Mouse (Mus musculus) kidney, postnatal 0 days (tissue): Measurements from ENCODE around the gene Calcoco1. TPM values are rescaled to one million over a fixed set of nuclear protein-coding genes. Genes with fewer than 3 reads are reported as not detected.

Experiments
- ATAC-seq: fragments of 200-750 bp; cut with Nextera tagmentation; replicated peaks from 2 replicates; pipeline ENCODE4 v1.8.0; 2017; ENCODE audit warnings: low read depth, moderate number of reproducible peaks, moderate TSS enrichment, moderate library complexity; ENCODE audit not compliant: low FRiP score
- DNase-seq: peaks from one replicate; pipeline ENCODE4 v3.0.0-alpha.2; 2016; ENCODE audit warnings: low spot score
- H3K27ac ChIP-seq: fragments of 300-500 bp; sonication (generic); 2 replicates; pipeline ENCODE4 v1.5.1; 2014; ENCODE audit warnings: mild to moderate bottlenecking
- H3K27me3 ChIP-seq: fragments of 300-500 bp; sonication (generic); 2 replicates; pipeline ENCODE4 v1.6.1; 2014; ENCODE audit warnings: low read length, mixed read lengths; ENCODE audit not compliant: insufficient read depth
- H3K36me3 ChIP-seq: fragments of 300-500 bp; sonication (generic); 2 replicates; pipeline ENCODE4 v1.6.1; 2014; ENCODE audit warnings: low read length, mixed read lengths; ENCODE audit not compliant: insufficient read depth
- H3K4me1 ChIP-seq: fragments of 300-500 bp; sonication (generic); replicated peaks from 2 replicates; pipeline ENCODE4 v1.6.1; 2014; ENCODE audit warnings: antibody characterized with exemption, low read length, mixed read lengths; ENCODE audit not compliant: insufficient read depth
- H3K4me2 ChIP-seq: fragments of 300-500 bp; sonication (generic); 2 replicates; pipeline ENCODE4 v1.6.1; 2014; ENCODE audit warnings: mild to moderate bottlenecking, low read length, moderate library complexity, mixed read lengths
- H3K4me3 ChIP-seq: fragments of 300-500 bp; sonication (generic); replicated peaks from 2 replicates; pipeline ENCODE4 v1.5.1; 2014; ENCODE audit warnings: low read depth, low read length
- H3K9ac ChIP-seq: fragments of 300-500 bp; sonication (generic); 2 replicates; pipeline ENCODE4 v1.6.1; 2014; ENCODE audit warnings: low read depth, low read length
- H3K9me3 ChIP-seq: fragments of 300-500 bp; sonication (generic); replicated peaks from 2 replicates; pipeline ENCODE4 v1.6.1; 2016; ENCODE audit warnings: low read length, inconsistent platforms, mixed read lengths
- CTCF ChIP-seq: IDR thresholded peaks from 2 replicates; pipeline ENCODE4 v1.5.1; 2016; ENCODE audit warnings: antibody characterized with exemption, low read depth, mild to moderate bottlenecking, moderate library complexity
- WGBS: fragments of 180-500 bp; shearing (Covaris S2); extraction: QIAGEN DNeasy Blood & Tissue Kit; methylation state at CpG from one replicate; pipeline ENCODE4 v1.1.7; 2014; 5-methylcytosine and 5-hydroxymethylcytosine counted together
- polyA plus RNA-seq: library from polyadenylated mRNA; unstranded; fragments of >200 nt; fragmentation: Nextera tagmentation; extraction: Ambion mirVana; gene quantifications from 2 replicates; pipeline ENCODE4 v1.2.1, GENCODE M21; 2015

Gene Calcoco1
- polyA plus RNA-seq, 1 experiment from 2014 or later, result 57.5 TPM

DNA sequence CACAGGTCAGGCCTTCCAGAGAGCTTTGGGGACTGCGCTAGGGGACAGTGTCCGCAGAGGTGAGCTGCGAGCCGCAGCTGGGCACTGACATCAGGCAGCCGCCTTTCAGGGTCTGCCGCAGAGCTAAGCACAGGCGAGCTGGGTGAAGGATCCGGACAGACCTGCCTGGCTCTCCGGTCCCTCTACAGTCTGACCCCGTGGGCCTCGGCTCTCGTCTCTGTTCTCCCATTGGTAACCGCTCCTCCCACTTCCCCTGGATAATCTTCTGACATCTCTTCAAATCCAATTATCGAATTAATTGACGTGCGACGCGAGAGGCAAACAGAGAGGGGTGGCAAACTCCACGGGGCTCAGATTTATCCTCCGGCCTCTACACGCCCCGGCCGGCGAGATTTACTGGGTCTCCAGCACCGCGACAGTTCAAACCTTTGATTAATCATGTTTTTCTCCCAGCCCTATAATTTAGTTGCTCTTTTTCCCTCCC lies 29.6 kb downstream of the Calcoco1 start:
- peaks cover 6% of the 10 kb centered on the region; the same call in 1 of the 2 replicates for H3K4me1 ChIP-seq
- H3K4me3 ChIP-seq, result peak overlapping the region; percentile 44
- peak; percentile 47 for DNase-seq

DNA sequence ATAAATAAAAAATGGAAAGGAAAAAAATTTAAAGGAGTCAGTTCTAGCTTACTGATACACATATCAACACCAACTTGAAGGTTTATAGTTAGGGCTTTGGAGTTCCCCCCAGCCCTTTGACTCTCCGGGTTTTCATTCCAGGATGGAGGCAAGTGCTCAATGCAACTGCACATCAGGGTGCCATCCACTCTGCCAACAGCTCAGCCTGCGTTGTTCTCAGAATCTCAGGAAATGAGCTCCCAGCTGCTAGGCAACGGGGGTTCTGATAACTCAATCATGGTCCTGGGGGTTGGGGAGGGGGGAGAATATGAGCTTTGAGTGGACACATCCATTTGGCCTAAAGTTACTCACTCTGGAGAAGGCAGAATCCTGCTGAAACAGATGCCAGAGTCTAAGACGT lies 36.2 kb downstream of the Calcoco1 start:
- no peak overlapping the region for H3K9ac ChIP-seq
- 28% methylated on average over 4 of the region's 4 CpGs for WGBS
- no peak overlapping the region for H3K27ac ChIP-seq
- no peaks in the 10 kb centered on the region for H3K4me1 ChIP-seq
- 0 out of 2 replicates have a peak, but pooled peaks cover 4% of the 10 kb centered on the region for H3K27me3 ChIP-seq
- H3K9me3 ChIP-seq, result no peaks in the 10 kb centered on the region
- no peaks in the 10 kb centered on the region for H3K36me3 ChIP-seq
- DNase-seq, result no peak
- no peak overlapping the region for H3K4me3 ChIP-seq
- no peak for ATAC-seq
- no peak for TF ChIP-seq CTCF
- H3K4me2 ChIP-seq, result no peak overlapping the region

More for the DNA sequence above, 29.6 kb downstream of the Calcoco1 start:
- no peak; the same call in 1 of the 2 replicates for ATAC-seq
- Histone ChIP-seq H3K27me3 (peaks cover 37% of the 10 kb centered on the region), H3K4me2 (peak overlapping the region; percentile 96), H3K9ac (no peak overlapping the region), H3K9me3 (no peaks in the 10 kb centered on the region), H3K27ac (no peak overlapping the region), H3K36me3 (no peaks in the 10 kb centered on the region)
- 3% methylated on average over 26 of the region's 26 CpGs for WGBS
- no peak for TF ChIP-seq CTCF

DNA sequence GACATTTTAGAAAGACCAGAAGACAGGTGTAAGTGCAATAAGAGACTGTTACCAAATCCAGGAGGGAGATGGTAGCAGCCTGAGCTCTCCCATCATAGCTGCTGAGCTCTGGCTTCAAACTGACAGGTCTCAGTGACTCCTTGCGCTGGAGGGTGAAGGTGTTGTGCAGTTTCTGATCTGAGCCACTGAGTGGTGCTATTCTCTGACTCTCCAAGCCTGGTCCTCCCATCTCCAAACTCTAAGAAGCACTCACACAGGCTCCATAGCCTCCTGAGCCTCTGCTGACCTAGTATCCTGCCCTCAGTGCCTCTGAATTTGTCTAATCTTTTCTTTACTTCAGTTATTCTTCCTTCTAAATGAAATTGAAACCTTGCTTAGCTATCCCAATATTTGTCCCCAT lies 38.3 kb downstream of the Calcoco1 start:
- no peak for ATAC-seq
- 25% methylated on average over 1 of the region's 1 CpGs for WGBS
- no peak overlapping the region for H3K4me3 ChIP-seq
- H3K9ac ChIP-seq, result no peak overlapping the region
- H3K27ac ChIP-seq, result no peak overlapping the region
- DNase-seq, result peak; percentile 57
- H3K36me3 ChIP-seq, result no peaks in the 10 kb centered on the region
- TF ChIP-seq CTCF, result peak; percentile 56
- H3K4me2 ChIP-seq, result no peak overlapping the region
- H3K27me3 ChIP-seq, result no peaks in the 10 kb centered on the region
- H3K9me3 ChIP-seq, result no peaks in the 10 kb centered on the region
- H3K4me1 ChIP-seq, result no peaks in the 10 kb centered on the region

DNA sequence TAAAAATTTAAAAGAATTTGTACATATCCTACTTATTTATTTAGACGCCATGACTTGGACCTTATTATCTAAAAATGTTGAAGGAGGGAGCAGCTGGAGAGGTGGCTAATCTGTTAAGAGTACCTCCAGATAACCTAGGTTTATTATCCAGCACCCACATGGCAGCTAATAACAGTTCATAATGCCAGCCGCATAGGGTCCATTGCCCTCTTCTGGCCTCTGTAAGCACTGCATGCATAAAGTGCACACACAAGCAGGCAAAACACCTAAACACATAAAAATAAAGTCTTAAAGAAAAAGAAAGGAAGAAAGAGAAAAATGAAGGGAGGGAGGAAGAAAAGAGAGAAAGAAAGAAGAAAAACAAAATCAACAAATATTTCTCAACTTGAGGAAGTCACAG lies 45.6 kb downstream of the Calcoco1 start:
- Histone ChIP-seq H3K9me3 (no peaks in the 10 kb centered on the region), H3K4me3 (no peak overlapping the region), H3K27me3 (no peaks in the 10 kb centered on the region), H3K4me1 (0 out of 2 replicates have a peak, but pooled peaks cover 10% of the 10 kb centered on the region), H3K36me3 (no peaks in the 10 kb centered on the region), H3K27ac (no peak overlapping the region), H3K9ac (no peak overlapping the region), H3K4me2 (no peak overlapping the region)
- TF ChIP-seq CTCF, result peak; percentile 56
- DNase-seq (no peak), ATAC-seq (no peak)
- WGBS, result 90% methylated on average over 2 of the region's 2 CpGs

DNA sequence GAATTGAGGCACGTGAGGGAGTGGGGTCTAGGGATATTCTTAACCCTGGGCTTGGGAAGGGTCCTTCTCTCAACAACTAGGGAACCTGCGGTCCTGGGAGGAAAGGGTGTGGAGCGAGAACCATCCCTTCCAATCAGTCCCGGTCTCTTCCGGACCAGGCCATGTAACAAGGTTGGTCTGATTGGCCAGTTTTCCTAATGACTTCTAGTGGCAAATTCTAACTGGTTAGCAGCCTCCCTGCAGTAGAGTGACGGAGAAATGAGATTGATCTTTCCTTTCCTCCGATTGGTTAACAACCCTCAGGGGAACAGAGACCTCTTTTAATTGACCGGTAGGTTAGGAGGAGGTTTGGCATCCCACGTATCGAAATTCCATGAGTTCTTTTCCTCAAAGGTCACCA lies 48.4 kb downstream of the Calcoco1 start:
- H3K27ac ChIP-seq, result peak overlapping the region; percentile 99; the same call in 1 of the 2 replicates
- no peaks in the 10 kb centered on the region for H3K9me3 ChIP-seq
- DNase-seq, result peak; percentile 95
- H3K4me1 ChIP-seq, result peaks cover 10% of the 10 kb centered on the region; the same call in 1 of the 2 replicates
- no peak for TF ChIP-seq CTCF
- peak overlapping the region; percentile 89 for H3K4me2 ChIP-seq
- no peaks in the 10 kb centered on the region for H3K27me3 ChIP-seq
- H3K4me3 ChIP-seq, result peak overlapping the region; percentile 62; the same call in 1 of the 2 replicates
- no peak overlapping the region for H3K9ac ChIP-seq
- 4% methylated on average over 10 of the region's 10 CpGs for WGBS
- H3K36me3 ChIP-seq, result no peaks in the 10 kb centered on the region
- ATAC-seq, result peak; percentile 53

DNA sequence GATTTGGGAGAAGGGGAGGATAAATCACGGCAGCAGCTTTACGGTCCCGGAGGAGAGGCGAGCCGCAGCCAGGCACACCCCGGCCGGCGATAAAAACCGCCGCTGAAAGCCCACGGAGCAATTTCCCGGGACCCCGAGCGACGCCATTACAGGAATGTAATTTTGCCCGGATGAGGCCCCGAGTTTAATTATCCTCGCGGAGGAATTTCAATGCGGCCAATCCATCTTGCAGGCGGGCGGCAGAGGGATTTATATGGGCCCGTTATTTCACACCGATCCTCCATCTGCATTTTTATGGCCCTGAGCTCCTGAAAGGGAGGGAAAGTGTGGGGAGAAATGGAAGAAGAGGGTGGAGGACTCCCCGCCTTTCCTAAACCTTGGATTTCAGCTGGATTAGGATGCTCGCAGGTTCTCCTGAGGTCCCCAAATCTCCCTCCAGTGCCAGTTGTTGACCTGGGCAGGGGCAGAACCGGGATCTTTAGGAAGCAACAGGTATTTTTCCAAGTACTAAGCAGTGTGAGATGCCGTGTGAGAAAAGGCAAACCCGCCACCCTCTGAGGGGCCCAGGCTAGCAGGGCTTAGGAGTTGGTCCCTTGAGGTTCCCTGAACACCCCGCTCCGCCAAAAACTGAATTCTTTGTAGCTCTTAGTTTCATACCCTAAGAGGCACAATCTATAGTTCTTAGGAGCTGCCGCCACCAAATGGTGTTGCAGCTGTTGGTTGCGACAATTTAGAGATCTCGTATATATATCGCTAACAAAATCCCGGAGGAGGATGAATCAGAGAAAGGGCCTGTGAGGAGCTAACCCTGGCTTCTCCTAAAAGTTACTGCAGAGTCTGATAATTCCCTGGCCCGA lies 49.5 kb downstream of the Calcoco1 start, which contains the start of gene Atp5g2:
Gene Atp5g2, minus strand, starts transcription at position 138 of the 857 bp plus-strand sequence.
- ATAC-seq (no peak), DNase-seq (peak; percentile 79)
- TF ChIP-seq CTCF, result 0 out of 2 replicates have a peak, but pooled peaks have one; percentile 10
- Histone ChIP-seq H3K36me3 (peaks cover under 1% of the 10 kb centered on the region), H3K4me3 (peak within 1 kb of the TSS; percentile 62), H3K4me2 (peak within 1 kb of the TSS; percentile 89), H3K9ac (peak within 1 kb of the TSS; percentile 90), H3K27me3 (no peaks in the 10 kb centered on the region), H3K27ac (peak within 1 kb of the TSS; percentile 99), H3K9me3 (no peaks in the 10 kb centered on the region), H3K4me1 (peaks cover 10% of the 10 kb centered on the region; the same call in 1 of the 2 replicates)
- 4% methylated on average over 37 of the region's 37 CpGs for WGBS
